Mouse (Mus musculus): ENCODE results near the gene Pced1b. TPM values are rescaled to one million over a fixed set of nuclear protein-coding genes. Genes with fewer than 3 reads are reported as not detected.

The Pced1b gene
- polyA plus RNA-seq, 1 experiment, result 3.5 TPM

DNA sequence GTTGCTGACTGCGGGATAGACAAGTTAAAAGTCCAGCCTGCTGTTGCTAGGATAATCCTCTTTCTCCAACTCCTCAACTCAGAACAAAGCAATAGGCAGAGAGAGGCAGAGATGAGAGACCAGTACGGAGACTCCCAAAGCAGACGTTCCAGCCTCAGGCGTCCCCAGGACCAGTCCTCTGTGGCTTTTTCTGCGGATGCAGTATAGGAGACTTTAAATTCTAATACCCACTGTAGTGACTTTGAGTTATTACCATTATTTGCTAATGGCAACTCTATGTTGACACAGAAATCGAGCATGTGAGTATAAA lies 35.6 kb downstream of the Pced1b start:
- TF ChIP-seq CTCF (IDR thresholded peaks at IDR 0.05; ENCODE audit: low read depth, low read length), result no peak
- no peak for TF ChIP-seq POLR2A (IDR thresholded peaks at IDR 0.05; ENCODE audit: borderline replicate concordance, low read depth, low read length)

DNA sequence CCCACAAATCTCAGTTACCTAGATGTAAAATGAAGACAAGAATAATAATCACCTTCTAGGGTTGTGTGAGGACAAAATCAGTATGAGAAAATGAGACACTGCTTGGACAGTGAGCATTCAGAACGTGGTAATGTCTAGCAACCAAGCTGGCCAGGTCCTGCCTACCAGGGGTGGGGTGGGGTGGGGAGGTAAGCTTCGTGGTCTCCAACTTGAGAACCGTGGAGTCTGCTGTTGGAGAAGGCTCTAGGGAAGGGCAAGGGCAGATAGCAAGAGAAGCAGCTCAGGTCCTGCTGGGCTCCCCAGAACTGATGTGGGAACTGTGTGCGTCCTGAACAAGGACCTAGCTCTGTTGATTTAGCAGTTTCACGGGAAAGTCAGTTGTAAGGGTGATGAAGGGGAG lies 37.3 kb downstream of the Pced1b start:
- TF ChIP-seq POLR2A (IDR thresholded peaks at IDR 0.05; ENCODE audit: borderline replicate concordance, low read depth, low read length) (no peak), CTCF (IDR thresholded peaks at IDR 0.05; ENCODE audit: low read depth, low read length) (no peak)
- H3K4me1 ChIP-seq (ENCODE audit: control insufficient read depth, insufficient read depth, low read length), result no peaks in the 10 kb centered on the region

More for the DNA sequence above, 35.6 kb downstream of the Pced1b start:
- no peak overlapping the region for H3K27ac ChIP-seq (ENCODE audit: insufficient read depth, low read depth, low read length)
- H3K4me3 ChIP-seq (ENCODE audit: insufficient read depth, low read length), result no peak overlapping the region
- no peaks in the 10 kb centered on the region for H3K4me1 ChIP-seq (ENCODE audit: control insufficient read depth, insufficient read depth, low read length)

DNA sequence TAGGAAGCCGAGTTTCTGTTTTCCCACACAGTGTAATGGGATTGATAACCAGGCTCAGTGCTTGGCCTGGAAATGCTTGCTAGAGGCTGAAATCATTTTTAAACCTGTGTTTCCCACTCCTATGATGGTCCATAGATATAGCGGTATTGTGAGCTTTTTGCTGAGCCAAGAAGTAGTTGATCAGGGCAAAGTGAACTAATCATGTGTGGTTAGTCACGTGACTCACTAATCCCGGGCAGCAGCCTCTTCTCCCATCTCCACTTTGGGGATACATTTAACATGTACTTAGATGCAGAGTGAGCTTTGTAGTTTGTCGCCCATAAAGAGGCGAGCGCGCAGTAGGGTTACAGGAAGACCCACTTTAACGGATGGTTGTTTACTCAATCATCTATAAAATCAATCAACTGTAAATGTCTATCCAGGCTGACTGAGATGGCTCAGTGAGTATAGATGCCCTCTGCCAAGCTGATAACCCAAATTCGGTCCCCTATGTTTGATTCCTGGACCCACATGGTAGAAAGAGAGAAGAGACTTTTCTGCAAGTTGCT lies 38.8 kb downstream of the Pced1b start:
- TF ChIP-seq CTCF (IDR thresholded peaks at IDR 0.05; ENCODE audit: low read depth, low read length), result no peak
- no peak for TF ChIP-seq POLR2A (IDR thresholded peaks at IDR 0.05; ENCODE audit: borderline replicate concordance, low read depth, low read length)
- Histone ChIP-seq H3K4me1 (ENCODE audit: control insufficient read depth, insufficient read depth, low read length) (no peaks in the 10 kb centered on the region), H3K27ac (ENCODE audit: insufficient read depth, low read depth, low read length) (no peak overlapping the region), H3K4me3 (ENCODE audit: insufficient read depth, low read length) (no peak overlapping the region)

More for the DNA sequence above, 37.3 kb downstream of the Pced1b start:
- no peak overlapping the region for H3K4me3 ChIP-seq (ENCODE audit: insufficient read depth, low read length)
- no peak overlapping the region for H3K27ac ChIP-seq (ENCODE audit: insufficient read depth, low read depth, low read length)

DNA sequence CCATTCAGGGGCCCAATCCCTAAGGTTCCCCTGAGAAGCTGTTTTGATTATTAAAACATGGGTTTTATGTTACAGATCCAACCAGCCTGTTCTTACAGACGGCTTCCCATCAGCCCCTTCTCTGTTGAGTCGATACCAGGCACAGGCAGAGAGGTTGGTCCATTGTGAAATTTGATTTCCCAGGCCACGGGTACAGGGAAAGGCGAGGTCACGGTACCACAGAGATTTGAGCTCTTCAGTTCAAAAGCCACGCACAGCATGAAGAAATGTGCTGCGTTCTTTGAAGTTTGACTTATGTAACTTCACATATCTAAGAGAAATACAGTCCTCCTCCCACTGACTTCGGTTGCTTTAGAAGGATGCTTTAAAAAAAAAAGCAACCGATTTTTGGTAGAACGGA lies 39.8 kb downstream of the Pced1b start:
- no peak overlapping the region for H3K4me3 ChIP-seq (ENCODE audit: insufficient read depth, low read length)
- no peak for TF ChIP-seq CTCF (IDR thresholded peaks at IDR 0.05; ENCODE audit: low read depth, low read length)
- no peak for TF ChIP-seq POLR2A (IDR thresholded peaks at IDR 0.05; ENCODE audit: borderline replicate concordance, low read depth, low read length)
- no peak overlapping the region for H3K27ac ChIP-seq (ENCODE audit: insufficient read depth, low read depth, low read length)

DNA sequence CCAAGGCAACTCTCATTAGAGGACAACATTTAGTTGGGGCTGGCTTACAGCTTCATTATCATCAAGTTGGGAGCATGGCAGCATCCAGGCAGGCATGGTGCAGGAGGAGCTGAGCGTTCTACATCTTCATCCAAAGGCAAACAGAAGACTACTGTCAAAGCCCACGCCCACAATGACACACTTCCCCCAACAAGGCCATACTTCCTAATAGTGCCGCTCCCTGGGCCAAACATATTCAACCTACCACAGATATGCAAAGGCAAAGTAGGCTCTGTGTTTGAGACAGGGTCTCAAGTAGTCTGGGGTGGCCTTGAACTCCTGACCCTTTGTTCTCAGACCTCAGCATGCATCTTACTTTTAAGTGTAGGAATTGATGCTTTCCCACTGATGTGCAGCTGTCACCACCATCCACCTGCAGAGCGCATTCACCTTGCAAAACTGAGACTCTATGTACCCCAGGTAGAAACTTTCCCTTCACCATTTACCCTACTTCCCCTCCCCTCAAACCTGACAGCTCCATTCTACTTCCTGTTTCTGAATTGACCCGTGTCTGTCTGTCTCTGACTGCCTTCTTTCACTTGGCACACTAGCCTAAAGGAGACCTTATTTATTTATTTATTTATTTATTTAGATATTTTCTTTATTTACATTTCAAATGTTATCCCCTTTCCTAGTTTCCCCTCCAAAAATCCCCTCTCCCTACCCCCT lies 40.7 kb downstream of the Pced1b start:
- TF ChIP-seq POLR2A (IDR thresholded peaks at IDR 0.05; ENCODE audit: borderline replicate concordance, low read depth, low read length), result no peak
- TF ChIP-seq CTCF (IDR thresholded peaks at IDR 0.05; ENCODE audit: low read depth, low read length), result no peak
- Histone ChIP-seq H3K4me3 (ENCODE audit: insufficient read depth, low read length) (no peak overlapping the region), H3K4me1 (ENCODE audit: control insufficient read depth, insufficient read depth, low read length) (no peaks in the 10 kb centered on the region), H3K27ac (ENCODE audit: insufficient read depth, low read depth, low read length) (no peak overlapping the region)

More for the DNA sequence above, 39.8 kb downstream of the Pced1b start:
- H3K4me1 ChIP-seq (ENCODE audit: control insufficient read depth, insufficient read depth, low read length), result no peaks in the 10 kb centered on the region

DNA sequence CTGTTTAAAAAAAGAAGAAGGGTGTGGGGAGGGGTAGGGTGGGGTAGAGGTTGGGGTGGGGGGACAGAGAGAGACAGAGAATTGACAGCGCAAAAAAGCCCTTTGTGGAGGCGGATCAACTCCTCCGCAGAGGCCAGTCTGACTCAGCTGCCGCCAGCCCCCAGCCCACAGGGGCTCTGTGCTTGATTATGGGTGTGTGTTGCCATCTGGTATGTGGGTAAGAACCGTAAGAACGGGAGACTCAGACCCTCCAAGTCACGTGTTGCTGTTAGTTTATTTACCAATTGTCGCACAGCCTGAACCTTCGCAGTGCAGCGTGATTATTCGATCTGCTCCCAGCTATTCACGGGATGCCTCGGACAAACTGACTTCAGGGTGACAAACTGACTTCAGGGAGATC lies 41.8 kb downstream of the Pced1b start:
- H3K4me3 ChIP-seq (ENCODE audit: insufficient read depth, low read length), result no peak overlapping the region
- TF ChIP-seq CTCF (IDR thresholded peaks at IDR 0.05; ENCODE audit: low read depth, low read length), result no peak
- TF ChIP-seq POLR2A (IDR thresholded peaks at IDR 0.05; ENCODE audit: borderline replicate concordance, low read depth, low read length), result no peak

DNA sequence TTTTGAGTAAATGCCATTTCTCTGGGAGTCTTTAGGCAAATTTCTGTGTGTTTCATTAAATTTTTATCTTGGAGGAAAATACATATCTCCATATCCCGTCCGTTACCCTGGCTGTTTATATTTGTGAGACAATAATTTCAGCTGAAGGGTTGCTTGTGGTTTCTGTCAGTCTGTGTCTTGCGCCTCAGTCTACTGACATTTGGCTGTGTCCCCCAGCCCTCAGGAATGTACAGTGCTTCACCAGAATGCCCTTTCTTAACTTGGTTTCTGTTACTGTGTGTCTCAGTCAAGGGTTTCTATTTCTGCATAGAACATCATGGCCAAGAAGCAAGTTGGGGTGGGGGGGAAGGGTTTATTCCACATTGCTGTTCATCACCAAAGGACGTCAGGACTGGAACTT lies 42.3 kb downstream of the Pced1b start:
- no peak overlapping the region for H3K4me3 ChIP-seq (ENCODE audit: insufficient read depth, low read length)
- TF ChIP-seq POLR2A (IDR thresholded peaks at IDR 0.05; ENCODE audit: borderline replicate concordance, low read depth, low read length) (no peak), CTCF (IDR thresholded peaks at IDR 0.05; ENCODE audit: low read depth, low read length) (no peak)
- no peaks in the 10 kb centered on the region for H3K4me1 ChIP-seq (ENCODE audit: control insufficient read depth, insufficient read depth, low read length)
- no peak overlapping the region for H3K27ac ChIP-seq (ENCODE audit: insufficient read depth, low read depth, low read length)

More for the DNA sequence above, 41.8 kb downstream of the Pced1b start:
- no peak overlapping the region for H3K27ac ChIP-seq (ENCODE audit: insufficient read depth, low read depth, low read length)
- no peaks in the 10 kb centered on the region for H3K4me1 ChIP-seq (ENCODE audit: control insufficient read depth, insufficient read depth, low read length)

DNA sequence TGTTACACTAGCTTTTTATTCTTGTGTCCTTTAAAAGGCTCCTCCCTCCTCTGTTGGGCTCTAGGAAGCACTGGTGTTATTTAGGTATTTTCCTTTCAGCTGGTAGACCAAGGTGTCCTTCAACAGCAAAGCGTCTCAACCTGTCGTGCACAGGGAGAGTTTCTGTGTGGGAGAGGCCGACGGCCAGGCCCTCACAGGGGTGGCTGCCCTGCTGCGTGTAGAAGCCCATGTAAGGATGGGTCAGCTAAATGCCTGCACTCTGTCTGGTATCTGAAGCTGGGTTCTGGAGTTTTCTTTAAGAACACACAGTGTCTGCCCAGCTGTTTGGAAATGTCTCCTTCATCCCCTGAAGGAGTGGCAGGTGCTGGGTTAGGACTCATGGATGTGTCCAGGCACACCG lies 43.4 kb downstream of the Pced1b start:
- H3K4me3 ChIP-seq (ENCODE audit: insufficient read depth, low read length), result no peak overlapping the region
- H3K4me1 ChIP-seq (ENCODE audit: control insufficient read depth, insufficient read depth, low read length), result no peaks in the 10 kb centered on the region
- TF ChIP-seq CTCF (IDR thresholded peaks at IDR 0.05; ENCODE audit: low read depth, low read length) (no peak), POLR2A (IDR thresholded peaks at IDR 0.05; ENCODE audit: borderline replicate concordance, low read depth, low read length) (no peak)
- no peak overlapping the region for H3K27ac ChIP-seq (ENCODE audit: insufficient read depth, low read depth, low read length)

DNA sequence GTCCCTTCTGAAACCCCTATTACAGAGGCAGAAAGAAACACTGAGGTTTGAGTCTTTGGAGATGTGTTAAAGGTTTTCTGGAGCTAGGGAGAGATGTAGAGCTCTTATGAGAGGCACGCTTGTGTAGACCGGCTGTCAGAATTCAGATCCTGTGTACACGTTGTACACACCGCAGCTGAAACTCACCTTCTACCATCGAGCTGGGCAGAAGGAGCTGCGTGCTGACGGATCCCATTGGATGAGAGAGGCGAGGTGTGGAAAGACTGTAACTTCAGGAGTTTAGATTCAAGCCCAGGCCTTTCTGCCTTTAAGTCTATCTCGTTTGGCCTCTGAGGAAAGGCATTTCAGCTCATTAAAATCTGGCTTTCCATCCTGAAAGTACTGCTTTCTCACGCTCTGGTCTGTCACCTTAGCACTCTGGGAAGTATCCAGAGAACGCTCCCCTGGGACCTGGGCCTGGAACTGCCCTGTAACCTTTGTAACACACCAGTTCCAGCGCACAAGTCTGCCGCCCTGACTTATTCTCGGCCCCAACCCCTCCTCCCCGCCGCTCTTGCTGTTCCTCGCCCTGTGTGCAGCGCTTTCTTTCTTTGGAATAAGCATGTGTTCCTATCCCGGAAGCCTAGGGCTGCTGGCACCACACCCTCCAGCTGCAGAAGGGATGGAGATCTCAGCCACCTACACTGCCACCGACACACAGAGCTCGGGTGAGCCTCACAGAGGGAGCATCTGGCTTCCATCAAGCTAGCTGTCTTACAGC lies 44.6 kb downstream of the Pced1b start:
- Histone ChIP-seq H3K4me1 (ENCODE audit: control insufficient read depth, insufficient read depth, low read length) (no peaks in the 10 kb centered on the region), H3K4me3 (ENCODE audit: insufficient read depth, low read length) (no peak overlapping the region), H3K27ac (ENCODE audit: insufficient read depth, low read depth, low read length) (no peak overlapping the region)
- TF ChIP-seq CTCF (IDR thresholded peaks at IDR 0.05; ENCODE audit: low read depth, low read length) (no peak), POLR2A (IDR thresholded peaks at IDR 0.05; ENCODE audit: borderline replicate concordance, low read depth, low read length) (no peak)

DNA sequence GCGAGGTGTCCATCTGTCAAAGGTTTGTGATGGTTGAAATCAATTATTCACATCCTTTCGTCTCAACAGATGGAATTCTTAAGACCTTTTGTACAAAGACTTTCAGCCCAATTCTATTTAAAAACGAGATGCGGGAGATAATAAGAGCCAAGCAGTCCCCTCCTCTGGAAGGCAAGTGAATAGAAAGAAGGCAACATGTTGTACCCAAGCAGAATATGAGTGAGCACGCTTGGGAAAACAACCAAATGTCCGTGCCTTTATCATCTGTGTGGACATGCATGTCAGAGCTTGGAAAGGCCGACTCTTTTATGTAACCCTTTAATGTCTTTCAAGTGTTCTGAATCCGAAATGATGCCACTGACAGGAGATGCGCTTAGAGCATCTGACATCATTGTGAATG lies 61.0 kb downstream of the Pced1b start:
- TF ChIP-seq POLR2A (IDR thresholded peaks at IDR 0.05; ENCODE audit: borderline replicate concordance, low read depth, low read length) (no peak), CTCF (IDR thresholded peaks at IDR 0.05; ENCODE audit: low read depth, low read length) (no peak)
- no peak overlapping the region for H3K4me3 ChIP-seq (ENCODE audit: insufficient read depth, low read length)
- no peak overlapping the region for H3K27ac ChIP-seq (ENCODE audit: insufficient read depth, low read depth, low read length)
- H3K4me1 ChIP-seq (ENCODE audit: control insufficient read depth, insufficient read depth, low read length), result no peaks in the 10 kb centered on the region
